Mouse (Mus musculus): ENCODE measurements around the gene Tas1r2.

The Tas1r2 gene

DNA sequence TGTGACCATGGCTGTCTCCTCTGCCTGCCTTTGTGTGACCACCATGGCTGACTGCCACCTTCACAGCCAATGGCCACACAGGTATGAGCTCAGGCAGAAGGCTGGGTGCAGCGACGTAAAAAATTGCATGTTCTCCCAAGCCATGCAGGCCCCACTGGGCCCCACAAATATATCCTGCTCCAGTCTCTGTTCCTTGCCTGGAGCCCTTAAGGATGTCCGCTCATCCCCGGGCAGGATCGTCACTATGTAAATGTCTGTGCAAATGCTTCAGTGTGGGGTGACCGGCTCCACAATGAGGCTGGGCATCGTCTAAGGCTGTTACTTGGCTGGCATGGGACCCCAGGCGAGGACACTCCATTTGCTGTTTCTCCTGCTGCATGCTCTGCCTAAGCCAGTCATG lies at the start of gene Tas1r2:
Gene Tas1r2 (plus strand): TSS at position 301 of the 400 bp plus-strand sequence.
- no peak for DNase-seq (ENCODE audit: low spot score in 2 of 2)

DNA sequence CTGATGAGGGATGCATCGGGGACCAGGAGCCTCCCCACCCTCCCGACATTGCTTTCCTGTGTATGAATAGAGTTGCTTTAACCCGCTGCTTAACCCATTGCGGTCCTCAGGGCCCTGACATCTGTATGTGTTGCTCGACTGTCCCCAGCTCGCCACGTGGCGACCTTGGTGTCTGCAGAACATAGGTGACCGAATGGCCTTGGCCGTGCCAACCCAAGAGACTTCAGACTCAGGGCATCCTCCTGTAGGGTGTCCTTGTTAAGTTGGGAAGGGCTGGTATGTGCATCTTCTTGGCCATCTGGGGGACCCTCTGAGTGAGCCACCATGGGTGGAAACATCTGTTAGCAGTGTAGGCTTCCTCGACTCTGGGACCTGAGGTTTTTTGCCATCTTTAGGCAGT lies 48.1 kb upstream of the Tas1r2 start:
- DNase-seq (ENCODE audit: low spot score in 2 of 2) = no peak

DNA sequence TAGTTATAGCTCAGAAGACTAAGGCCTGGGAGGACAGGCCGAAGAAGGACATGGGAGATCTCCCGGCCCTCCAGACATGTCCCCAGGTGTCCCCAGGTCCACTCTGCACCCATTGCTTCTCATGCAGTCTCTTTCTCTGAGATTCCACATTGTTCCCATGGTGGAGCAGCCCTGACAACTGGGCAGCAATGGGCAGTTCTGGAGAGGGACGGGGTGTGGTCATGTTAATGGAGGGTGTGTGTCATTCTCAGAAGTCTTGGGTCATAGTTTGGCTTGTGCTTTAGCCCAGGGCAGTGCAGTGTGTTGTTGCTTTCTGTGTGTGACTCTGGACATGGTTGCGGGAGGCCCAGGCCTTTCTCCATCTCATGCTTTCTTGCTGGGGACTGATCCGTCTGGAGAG lies 46.6 kb upstream of the Tas1r2 start:
- DNase-seq (ENCODE audit: low spot score in 2 of 2) = no peak

DNA sequence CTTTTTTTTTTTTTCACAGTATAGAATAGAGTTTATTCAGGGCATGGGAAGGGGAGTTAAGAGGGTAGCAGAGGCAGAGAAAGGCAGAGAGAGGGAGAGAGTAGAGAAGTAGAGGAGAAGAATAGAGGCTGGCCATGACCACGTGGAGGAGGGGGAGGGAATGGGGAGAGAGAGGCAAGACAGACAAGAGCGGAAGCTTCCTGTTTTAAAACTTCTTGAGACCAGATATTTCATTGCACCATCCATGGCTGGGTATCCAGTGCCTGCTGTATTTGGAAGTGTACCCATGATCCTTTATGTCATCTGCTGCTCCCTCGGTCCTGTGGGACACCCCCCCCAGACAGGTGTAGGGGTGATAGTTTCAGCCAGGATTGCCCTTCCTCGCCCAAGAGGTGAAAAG lies 44.4 kb upstream of the Tas1r2 start:
- no peak for DNase-seq (ENCODE audit: low spot score in 2 of 2)

DNA sequence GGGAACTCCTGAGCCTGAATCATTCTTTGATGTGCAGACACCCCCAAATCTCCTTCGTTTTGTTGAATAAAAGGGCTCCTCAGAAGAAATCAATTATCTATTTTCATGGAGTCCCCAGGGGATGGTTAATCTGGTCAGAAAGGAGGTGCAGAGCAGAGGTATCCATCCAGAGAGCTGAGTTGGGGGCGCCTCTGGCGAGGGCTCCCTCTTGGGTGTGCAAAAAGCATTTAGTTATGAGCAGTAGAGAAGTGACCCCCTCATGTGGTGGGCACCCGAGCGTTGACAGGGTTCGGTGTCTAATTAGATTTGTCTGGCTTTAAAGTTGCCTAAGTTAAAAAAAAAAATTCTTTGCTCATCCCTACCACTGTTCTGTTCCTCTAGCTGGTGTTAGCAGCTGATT lies 42.4 kb upstream of the Tas1r2 start:
- no peak for DNase-seq (ENCODE audit: low spot score in 2 of 2)

DNA sequence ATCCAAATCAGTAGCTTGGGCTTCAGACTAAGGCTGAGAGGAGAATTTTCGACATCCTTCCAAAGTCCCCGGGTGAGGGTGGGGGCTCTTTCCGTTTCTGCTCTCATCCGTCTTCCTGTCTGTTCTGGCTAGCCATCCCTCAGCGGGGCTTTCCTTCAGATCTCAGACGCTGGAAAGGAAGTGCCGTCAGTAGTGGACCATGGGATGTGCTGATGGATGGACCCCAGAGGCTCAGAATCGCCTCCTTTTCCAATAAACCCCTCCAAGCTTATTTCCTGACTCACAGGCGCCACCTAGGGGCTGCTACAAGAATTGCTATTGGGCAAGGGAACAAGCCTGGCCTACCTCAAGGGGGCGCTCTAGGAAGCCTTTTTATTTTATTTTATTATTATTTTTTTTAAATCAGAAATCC lies 41.8 kb upstream of the Tas1r2 start:
- peak; percentile 73 to 86 for DNase-seq (ENCODE audit: low spot score in 2 of 2)

DNA sequence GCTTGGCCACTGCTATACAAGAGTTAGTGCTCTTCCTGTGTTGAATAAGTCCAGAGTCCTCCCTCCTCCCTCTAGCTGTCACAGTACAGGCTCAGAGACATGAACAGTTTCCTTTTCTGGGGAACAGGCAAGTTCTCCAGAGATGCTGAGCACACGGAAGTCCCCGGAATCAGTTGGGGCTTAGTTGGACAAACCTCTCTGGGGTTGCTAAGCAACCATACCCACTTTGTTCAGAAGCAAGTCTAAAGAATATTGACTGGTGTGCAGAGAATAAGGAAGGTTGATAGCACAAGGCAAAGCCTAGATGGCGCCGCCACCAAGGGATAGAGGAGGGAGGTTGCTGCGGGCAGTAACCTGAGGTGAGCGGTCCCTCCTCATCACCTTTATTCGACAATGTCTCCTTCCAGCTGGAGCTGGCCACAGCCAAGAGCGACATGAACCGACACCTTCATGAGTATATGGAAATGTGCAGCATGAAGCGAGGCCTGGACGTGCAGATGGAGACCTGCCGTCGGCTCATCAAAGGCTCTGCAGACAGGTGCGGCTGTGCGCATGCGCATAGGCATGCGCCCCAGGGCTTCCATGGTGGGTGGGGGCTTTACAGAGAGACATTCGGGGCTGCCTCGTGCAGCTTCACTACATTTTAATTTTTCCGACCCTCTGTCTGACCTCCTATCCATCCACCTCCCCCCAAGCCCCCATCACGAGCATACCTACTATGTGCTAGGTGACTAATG lies 38.6 kb upstream of the Tas1r2 start:
- DNase-seq (ENCODE audit: low spot score in 2 of 2) = no peak

DNA sequence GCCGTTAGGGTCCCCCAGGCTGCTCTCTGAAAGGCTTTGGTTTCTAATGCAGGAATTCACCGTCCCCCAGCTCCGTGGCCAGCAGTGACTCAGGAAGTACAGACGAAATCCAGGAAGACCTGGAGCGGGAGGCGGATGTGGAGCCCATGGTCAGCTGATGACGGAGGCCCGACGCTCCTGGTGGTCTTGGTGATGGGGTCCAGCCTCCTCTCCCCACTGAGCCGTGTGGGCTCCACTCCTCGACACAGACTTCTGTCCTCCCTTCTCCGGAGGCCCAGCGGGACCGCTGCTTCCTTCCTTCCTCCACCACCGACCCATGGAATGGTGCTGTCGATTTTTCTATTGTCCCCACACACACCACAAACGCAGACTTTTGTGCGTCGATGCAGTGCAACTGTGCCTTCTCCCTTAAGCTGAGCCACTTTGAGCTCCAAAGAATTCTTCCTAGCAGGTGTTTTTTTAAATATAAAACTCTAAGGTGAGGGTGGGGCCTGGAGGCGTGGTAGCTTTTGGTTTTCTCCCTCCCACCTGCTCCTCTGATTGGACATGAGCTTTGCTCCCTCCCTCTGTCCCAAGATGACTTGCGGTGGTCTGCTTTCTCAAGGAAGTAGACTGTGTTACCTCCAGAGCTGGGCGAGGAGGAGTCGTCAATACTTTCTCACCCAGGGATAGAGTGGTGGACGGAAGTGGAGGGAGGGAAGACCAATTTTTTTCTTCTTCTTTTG lies 36.9 kb upstream of the Tas1r2 start:
- DNase-seq (ENCODE audit: low spot score in 2 of 2) = no peak

DNA sequence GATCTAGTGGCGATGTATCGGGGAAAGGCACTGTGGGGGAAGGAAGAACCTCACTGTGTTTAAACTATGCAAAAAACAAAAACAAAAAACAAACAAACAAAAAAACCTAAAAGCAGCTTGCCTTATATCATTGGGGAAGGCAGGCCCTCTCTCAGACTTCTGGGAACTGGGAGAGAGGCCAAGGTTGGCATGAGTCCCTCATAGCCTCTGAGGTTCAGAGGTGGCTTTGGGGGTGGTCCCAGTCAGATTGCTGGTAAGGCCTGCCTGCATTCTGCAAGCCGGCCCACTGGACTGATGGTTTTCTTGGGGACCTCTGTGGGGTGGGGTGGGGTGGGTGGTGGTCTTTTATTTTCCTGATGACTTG lies 36.4 kb upstream of the Tas1r2 start:
- no peak for DNase-seq (ENCODE audit: low spot score in 2 of 2)

DNA sequence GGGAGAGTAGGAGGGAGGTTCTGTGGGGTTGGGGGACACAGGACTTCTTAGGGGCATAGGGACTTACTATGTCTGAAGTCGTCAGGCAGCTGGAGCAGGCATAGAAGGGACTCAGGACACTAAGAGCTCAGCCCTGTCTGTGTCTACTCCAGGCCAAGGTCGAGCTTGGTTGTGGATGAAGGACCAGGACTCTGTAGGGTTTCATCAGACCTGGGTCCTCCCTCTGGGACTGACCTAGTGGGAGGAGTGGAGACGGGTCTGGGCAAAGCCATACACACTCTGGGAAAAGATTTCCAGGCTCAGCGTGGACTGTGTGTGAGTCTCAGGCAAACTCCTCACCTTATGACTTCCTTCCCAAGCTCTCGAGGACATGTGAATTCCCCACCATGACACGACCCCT lies 33.6 kb upstream of the Tas1r2 start:
- no peak for DNase-seq (ENCODE audit: low spot score in 2 of 2)

DNA sequence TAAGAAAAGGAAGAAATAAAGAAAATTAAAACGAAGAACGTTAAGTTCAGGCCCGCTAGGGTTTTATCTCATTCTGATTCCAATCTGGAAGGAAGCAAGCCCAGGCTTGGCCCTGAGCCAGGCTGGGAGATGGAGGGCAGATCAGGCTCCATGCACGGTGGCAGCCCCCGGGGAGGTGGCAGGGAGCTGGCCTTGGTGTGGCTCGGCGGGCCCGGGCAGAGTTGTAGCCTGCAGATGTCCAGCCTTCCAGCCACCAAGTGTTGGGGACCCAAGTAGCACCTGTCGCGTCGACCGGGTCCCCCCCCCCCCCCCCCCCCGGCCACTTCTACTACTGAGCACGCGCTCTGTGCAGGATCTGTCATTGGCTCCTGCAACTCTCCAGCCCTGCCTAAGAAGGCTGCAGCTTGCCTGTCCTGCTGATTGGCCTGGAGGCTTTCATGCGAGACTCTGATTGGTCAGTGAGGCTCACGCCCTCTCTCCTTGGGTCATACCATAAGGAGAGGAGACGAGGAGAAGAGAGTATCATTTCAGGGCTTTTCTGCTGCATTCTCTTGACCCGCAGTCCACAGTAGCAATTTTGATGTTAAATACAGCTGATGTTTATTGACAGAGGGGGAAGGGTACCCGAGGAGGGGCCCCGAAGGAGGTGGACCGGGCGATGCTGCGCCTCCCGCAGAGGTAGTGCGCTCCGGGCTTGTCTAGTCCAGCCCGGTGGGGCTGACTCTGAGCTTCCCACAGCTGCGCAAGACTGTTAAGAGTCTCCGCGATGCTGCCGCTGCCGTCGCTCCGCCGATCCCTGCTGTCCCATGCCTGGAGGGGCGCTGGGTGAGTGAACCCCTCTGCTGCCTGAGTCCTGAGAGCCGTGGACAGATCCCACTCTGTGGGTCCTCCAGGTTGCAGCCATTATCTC lies 30.7 kb upstream of the Tas1r2 start, which contains the start of gene Aldh4a1:
Gene Aldh4a1 (plus strand): TSS at position 494 of the 910 bp plus-strand sequence.
- DNase-seq (ENCODE audit: low spot score in 2 of 2) = peak; percentile 85 to 88

DNA sequence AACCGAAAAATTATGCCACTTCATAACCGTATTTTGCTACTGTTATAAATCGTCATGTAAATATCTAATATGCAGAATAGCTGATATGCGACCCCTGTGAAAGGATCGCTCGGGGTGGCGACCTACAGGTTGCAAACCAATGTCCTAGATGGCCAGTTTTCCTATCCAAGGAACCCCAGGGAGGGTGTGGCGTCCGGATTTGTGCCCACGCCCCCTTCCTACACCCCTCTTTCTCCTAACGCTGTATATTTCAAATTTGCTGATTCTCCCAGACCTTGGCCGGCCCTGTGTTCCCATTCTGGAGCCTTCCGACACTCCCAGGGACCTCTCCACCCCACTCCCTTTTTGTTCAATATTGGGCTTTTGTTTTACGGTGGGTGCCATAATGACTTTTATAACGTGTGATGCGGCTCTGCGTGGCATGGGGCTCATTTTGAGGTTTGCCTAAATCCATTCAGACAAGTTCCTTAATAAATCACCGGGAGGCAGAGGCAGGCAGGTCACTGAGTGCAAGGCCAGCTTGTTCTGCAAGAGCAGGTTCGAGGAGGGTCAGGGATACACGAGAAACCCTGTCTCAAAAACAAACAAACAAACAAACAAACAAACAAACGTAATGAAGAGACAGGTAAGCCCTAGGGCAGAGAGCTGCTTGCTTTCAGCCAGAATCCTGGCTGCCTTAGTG lies 29.8 kb upstream of the Tas1r2 start:
- DNase-seq (ENCODE audit: low spot score in 2 of 2) = no peak

DNA sequence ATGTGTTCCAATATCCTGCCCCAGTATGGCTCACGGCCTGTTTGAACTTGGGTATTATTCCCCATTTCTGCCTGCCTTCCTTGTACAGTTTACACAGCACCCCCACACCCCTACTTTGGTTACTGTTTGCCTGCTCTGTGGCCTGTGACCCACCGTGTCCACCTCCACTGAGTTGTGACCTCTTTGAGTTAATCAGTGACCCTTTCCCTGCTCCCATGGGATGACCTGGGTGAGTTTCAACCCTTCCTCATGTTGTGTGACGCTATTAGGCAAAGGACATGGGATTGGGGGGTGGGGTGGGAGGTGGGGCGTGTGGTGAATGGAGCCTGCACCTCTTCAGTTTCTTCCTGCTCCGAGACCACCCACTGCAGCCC lies 29.2 kb upstream of the Tas1r2 start:
- no peak for DNase-seq (ENCODE audit: low spot score in 2 of 2)

DNA sequence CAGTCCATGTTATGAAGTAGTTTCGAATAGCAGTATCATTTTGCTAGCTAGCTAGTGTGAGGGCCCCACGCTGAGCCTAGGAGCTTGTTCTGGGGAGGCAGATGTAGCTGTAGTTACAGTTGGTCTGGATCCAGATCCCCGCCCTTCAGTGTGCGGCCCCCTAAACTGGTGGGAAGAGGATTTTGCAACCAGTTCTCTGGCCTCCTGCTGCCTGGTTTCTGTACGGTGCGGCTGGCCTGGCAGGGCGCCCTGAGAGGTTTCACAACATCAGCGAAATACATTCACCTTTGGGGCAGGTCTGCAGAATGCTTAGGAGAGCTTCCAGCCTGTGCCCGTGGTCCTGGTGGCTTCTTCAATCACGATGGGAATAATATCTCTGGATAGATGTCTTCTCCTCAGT lies 28.6 kb upstream of the Tas1r2 start:
- no peak for DNase-seq (ENCODE audit: low spot score in 2 of 2)

DNA sequence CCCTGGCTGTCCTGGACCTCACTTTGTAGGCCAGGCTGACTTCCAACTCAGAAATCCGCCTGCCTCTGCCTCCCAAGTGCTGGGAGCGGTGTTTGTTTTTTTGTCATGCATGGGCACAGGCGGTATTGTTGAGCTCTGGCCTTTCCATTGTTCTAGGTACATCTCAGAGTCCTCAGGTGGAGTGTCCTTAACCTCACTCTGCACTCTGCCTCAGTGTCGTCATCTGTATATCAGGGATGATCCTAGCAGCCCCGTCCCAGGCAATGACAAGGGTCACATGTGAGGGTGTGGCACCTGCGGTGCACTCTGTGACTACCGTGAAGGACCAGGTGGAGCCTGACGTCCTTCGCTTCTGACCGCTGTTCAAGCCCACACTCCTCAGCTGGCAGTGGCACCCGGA lies 26.0 kb upstream of the Tas1r2 start:
- DNase-seq (ENCODE audit: low spot score in 2 of 2) = no peak

DNA sequence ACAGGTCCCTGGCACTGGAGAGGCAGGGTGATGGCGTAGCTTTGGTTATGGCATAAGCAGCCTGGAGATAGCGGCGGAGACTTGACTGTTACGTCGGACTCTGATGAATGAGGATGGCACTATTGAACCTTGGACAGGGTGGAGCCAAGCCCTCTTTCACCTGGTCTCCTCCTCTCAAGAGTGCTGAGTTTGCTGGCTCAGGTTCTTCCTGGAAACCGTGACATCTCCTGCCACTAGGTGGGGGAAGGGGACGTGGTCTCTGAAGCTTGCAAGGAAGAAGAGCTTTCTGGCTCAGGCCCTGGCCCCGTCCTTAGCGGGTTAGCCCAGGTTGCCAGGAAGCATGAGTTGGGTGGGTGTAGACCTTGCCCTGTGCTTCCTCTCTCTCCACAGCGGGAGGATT lies 23.2 kb upstream of the Tas1r2 start:
- no peak for DNase-seq (ENCODE audit: low spot score in 2 of 2)

DNA sequence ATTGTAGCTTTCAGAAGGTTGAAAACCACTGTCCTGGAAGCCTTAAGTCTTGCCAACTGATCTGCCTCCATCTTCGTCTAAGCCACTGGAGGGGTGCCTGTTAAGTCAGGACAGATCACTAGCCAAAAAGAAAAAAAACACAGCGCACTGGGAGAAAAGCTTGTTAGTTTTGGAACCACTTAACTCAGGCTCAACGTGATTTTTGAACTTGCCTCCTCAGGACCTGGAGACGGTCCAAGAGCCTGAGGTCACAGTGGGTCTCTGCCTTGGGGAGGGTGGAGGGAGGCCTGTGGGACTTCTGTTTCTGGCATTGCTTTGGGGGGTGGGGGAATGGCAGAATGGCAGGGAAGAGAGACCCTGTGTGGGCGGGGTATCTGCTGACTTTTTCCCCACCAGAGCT lies 22.2 kb upstream of the Tas1r2 start:
- DNase-seq (ENCODE audit: low spot score in 2 of 2) = no peak

DNA sequence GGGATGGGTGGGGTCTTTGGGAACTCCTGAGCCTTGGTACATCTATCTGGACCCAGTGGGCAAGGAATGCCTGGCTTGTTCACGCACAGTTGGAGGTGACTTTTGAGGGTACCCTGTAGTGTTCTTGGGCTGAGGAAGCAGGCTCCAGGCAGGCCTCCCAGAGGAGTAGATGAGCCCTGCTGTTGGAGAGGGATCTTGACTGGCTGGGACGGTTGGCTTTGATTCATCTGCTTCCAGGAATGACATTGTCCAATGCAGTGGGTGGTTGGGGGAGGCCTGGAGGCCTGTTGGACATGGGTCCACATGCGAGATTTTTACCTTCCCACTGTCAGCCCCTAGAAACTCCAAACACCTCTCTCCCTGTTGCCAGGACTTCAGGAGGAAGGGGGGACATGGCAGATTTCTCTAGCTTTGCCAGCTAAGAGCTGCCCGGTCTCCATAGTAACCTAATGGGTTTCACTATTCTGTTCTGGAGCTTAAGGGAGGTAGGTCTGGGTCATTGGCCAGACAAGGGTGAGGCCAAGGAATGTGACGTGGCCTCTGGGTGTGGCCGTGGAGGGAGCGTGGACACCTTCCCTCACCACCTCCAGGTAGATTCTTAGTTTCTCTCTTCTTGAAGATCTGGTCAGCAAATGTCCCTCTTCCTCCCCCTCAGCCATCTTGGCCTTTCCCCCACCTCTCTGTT lies 21.6 kb upstream of the Tas1r2 start:
- DNase-seq (ENCODE audit: low spot score in 2 of 2) = no peak

DNA sequence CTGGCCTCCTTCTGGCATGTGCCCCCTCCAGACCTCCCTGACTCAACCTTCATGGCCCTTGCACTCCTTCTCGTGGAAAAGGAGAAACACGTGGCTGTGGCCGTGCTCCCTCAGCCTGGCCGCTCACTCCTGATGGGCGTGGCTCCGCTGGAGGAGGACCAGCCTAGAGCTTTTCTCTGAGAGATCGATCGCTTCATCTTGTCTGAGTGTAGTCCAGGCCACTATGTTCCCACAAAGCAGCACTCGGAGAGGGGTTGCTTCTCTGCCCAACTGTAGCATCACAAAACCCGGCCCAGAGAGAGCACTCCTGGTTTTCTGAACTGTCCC lies 21.1 kb upstream of the Tas1r2 start:
- DNase-seq (ENCODE audit: low spot score in 2 of 2) = no peak

DNA sequence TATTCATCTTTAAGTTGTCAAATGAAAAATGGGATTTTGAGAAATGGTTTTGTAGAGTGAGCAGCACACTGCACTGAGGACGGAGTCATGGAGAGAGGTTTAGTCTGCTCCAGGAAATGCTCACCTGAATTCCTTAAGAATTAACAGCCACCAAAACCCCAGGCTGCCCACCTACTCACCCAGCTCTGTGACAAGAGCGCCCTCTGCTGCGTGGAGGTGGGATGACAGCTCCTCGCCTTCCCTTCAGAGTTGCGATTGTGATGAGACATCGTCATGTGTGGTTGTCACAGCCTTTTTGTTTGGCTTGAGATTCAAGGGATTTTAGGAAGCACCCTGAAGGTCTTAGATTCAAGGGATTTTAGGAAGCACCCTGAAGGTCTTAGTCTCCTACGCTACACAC lies 17.0 kb upstream of the Tas1r2 start:
- peak in 1 of 2 experiments; percentile 76 for DNase-seq (ENCODE audit: low spot score in 2 of 2)

DNA sequence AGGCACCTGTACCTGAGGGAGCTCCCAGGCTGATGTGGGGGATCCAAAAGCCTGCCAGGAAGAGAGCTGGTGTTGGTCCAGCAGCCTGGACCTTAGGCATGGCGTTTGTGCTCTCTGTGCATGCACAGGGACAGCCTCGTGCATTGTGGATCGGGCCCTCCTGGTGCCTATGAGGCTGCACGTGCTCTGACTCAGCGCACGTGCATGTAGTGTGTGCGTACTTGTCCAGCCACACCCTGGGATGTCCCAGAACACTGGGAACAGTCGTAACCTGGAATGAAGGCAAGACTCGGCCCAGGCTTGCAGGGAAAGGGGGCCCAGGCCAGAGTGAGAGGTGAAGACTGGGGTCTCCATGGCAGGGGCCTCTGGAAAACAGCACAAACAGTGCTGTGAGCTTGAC lies 15.5 kb upstream of the Tas1r2 start:
- DNase-seq (ENCODE audit: low spot score in 2 of 2) = no peak
